Mouse (Mus musculus): ENCODE measurements around the gene Larp1b. TPM values are rescaled to one million over a fixed set of nuclear protein-coding genes. Genes with fewer than 3 reads are reported as not detected.

The Larp1b gene
- polyA plus RNA-seq, 1 experiment from 2014 or later = 5.0 TPM

DNA sequence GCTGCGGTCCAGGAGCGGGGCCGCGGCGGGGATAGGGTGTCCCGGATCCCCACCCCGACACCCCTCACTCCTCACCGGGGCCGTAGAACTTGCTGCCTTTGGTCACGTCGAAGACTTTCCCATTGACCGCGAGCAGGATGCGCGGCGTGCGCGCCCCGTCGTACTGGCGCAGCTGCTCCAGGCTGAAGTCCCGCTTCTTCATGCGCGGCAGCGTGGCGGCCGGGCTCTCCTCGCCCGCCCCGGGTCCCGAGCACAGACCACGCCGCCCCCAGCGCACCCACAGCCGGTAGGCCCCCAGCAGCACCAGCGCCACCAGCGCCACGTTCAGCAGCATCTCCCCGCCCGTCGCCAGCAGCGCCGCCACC, 132.9 kb downstream of the Larp1b start:
- under 1% methylated on average over 36 of the region's 43 CpGs for WGBS
- peak; percentile 68 for ATAC-seq (ENCODE audit: low FRiP score, low TSS enrichment)
- H3K9ac ChIP-seq (replicated peaks; ENCODE audit: low read length) = peak overlapping the region; percentile 72
- H3K36me3 ChIP-seq (ENCODE audit: control insufficient read depth, insufficient read depth, low read length) = no peaks in the 10 kb centered on the region
- no peaks in the 10 kb centered on the region for H3K9me3 ChIP-seq (ENCODE audit: control insufficient read depth, low read length)
- H3K4me2 ChIP-seq (ENCODE audit: low read length) = peak overlapping the region; percentile 87
- no peaks in the 10 kb centered on the region for H3K27me3 ChIP-seq (ENCODE audit: control insufficient read depth, insufficient read depth, low read length)
- H3K27ac ChIP-seq (replicated peaks; ENCODE audit: low read depth, low read length) = peak overlapping the region; percentile 89
- H3K4me1 ChIP-seq (ENCODE audit: control insufficient read depth, insufficient read depth, low read length) = peaks cover 23% of the 10 kb centered on the region
- DNase-seq = no peak
- peak overlapping the region; percentile 81 for H3K4me3 ChIP-seq (replicated peaks; ENCODE audit: low read depth, low read length)

GRCm38 (mm10) chr3:41082885-41083789, 133.5 kb downstream of the Larp1b start, which contains the start of gene Pgrmc2:
Gene Pgrmc2 (minus strand): TSS chr3:41083046.
- Histone ChIP-seq H3K9me3 (ENCODE audit: control insufficient read depth, low read length) (no peaks in the 10 kb centered on the region), H3K9ac (replicated peaks; ENCODE audit: low read length) (peak within 1 kb of the TSS; percentile 78), H3K27me3 (ENCODE audit: control insufficient read depth, insufficient read depth, low read length) (no peaks in the 10 kb centered on the region), H3K36me3 (ENCODE audit: control insufficient read depth, insufficient read depth, low read length) (no peaks in the 10 kb centered on the region), H3K4me2 (ENCODE audit: low read length) (peak within 1 kb of the TSS; percentile 87), H3K4me1 (ENCODE audit: control insufficient read depth, insufficient read depth, low read length) (peaks cover 23% of the 10 kb centered on the region), H3K27ac (replicated peaks; ENCODE audit: low read depth, low read length) (peak within 1 kb of the TSS; percentile 95), H3K4me3 (replicated peaks; ENCODE audit: low read depth, low read length) (peak within 1 kb of the TSS; percentile 81)
- DNase-seq = peak; percentile 99
- under 1% methylated on average over 93 of the region's 95 CpGs for WGBS
- peak; percentile 99 for ATAC-seq (ENCODE audit: low FRiP score, low TSS enrichment)

DNA sequence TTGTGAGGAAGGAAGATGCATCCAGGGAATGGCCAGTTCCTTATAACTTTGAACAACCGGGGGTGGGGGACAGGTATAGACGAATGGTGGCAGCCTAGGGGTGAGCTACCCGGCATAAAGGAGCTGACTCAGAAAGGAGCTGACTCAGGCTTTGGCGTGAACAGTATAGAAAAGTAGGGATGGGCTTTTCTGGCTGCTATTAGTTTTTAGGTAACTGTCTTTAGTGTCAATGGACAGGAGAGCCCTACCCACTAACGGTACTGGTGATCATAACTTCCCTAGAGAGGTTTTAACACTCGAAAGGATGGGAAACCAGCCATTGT, 134.1 kb downstream of the Larp1b start:
- Histone ChIP-seq H3K27ac (replicated peaks; ENCODE audit: low read depth, low read length) (peak overlapping the region; percentile 95), H3K9ac (replicated peaks; ENCODE audit: low read length) (peak overlapping the region; percentile 78), H3K4me2 (ENCODE audit: low read length) (peak overlapping the region; percentile 73), H3K36me3 (ENCODE audit: control insufficient read depth, insufficient read depth, low read length) (no peaks in the 10 kb centered on the region), H3K9me3 (ENCODE audit: control insufficient read depth, low read length) (no peaks in the 10 kb centered on the region), H3K4me1 (ENCODE audit: control insufficient read depth, insufficient read depth, low read length) (peaks cover 23% of the 10 kb centered on the region), H3K4me3 (replicated peaks; ENCODE audit: low read depth, low read length) (peak overlapping the region; percentile 81), H3K27me3 (ENCODE audit: control insufficient read depth, insufficient read depth, low read length) (no peaks in the 10 kb centered on the region)
- WGBS = 4% methylated on average over 6 of the region's 6 CpGs
- DNase-seq (peak; percentile 70), ATAC-seq (ENCODE audit: low FRiP score, low TSS enrichment) (peak; percentile 18)

GRCm38 (mm10) chr3:41084421-41084820, 134.8 kb downstream of the Larp1b start:
- no peaks in the 10 kb centered on the region for H3K36me3 ChIP-seq (ENCODE audit: control insufficient read depth, insufficient read depth, low read length)
- DNase-seq = no peak
- 0 out of 2 replicates have a peak overlapping the region, but pooled peaks have one; percentile 81 for H3K4me3 ChIP-seq (replicated peaks; ENCODE audit: low read depth, low read length)
- 89% methylated on average over 5 of the region's 5 CpGs for WGBS
- H3K27ac ChIP-seq (replicated peaks; ENCODE audit: low read depth, low read length) = no peak overlapping the region
- no peak overlapping the region; the same call in 1 of the 2 replicates for H3K9ac ChIP-seq (replicated peaks; ENCODE audit: low read length)
- H3K4me1 ChIP-seq (ENCODE audit: control insufficient read depth, insufficient read depth, low read length) = peaks cover 23% of the 10 kb centered on the region
- no peaks in the 10 kb centered on the region for H3K9me3 ChIP-seq (ENCODE audit: control insufficient read depth, low read length)
- H3K27me3 ChIP-seq (ENCODE audit: control insufficient read depth, insufficient read depth, low read length) = no peaks in the 10 kb centered on the region
- H3K4me2 ChIP-seq (ENCODE audit: low read length) = peak overlapping the region; percentile 73
- no peak for ATAC-seq (ENCODE audit: low FRiP score, low TSS enrichment)

- H3K36me3 ChIP-seq (ENCODE audit: control insufficient read depth, insufficient read depth, low read length) = no peaks in the 10 kb centered on the region
- DNase-seq = no peak
These were observed 137.4 kb downstream of the Larp1b start for GRCm38 (mm10) chr3:41087071-41087470.

More at GRCm38 (mm10) chr3:41087071-41087470, 137.4 kb downstream of the Larp1b start:
- no peaks in the 10 kb centered on the region for H3K9me3 ChIP-seq (ENCODE audit: control insufficient read depth, low read length)
- 0 out of 2 replicates have a peak, but pooled peaks cover 5% of the 10 kb centered on the region for H3K4me1 ChIP-seq (ENCODE audit: control insufficient read depth, insufficient read depth, low read length)
- no peak overlapping the region for H3K4me3 ChIP-seq (replicated peaks; ENCODE audit: low read depth, low read length)
- H3K27me3 ChIP-seq (ENCODE audit: control insufficient read depth, insufficient read depth, low read length) = no peaks in the 10 kb centered on the region
- no peak overlapping the region for H3K9ac ChIP-seq (replicated peaks; ENCODE audit: low read length)
- H3K4me2 ChIP-seq (ENCODE audit: low read length) = no peak overlapping the region
- H3K27ac ChIP-seq (replicated peaks; ENCODE audit: low read depth, low read length) = no peak overlapping the region
- no peak for ATAC-seq (ENCODE audit: low FRiP score, low TSS enrichment)

Other genes with a start within 250 kb of the Larp1b start
- 0.22 TPM in 1 of 2 replicates, not detected in the other for gene Slc25a31, start 241.0 kb upstream of the Larp1b start, polyA plus RNA-seq (2014; fragmentation: Nextera tagmentation; extraction: Ambion mirVana)
- gene Hspa4l, start 205.3 kb upstream of the Larp1b start, polyA plus RNA-seq (2014; fragmentation: Nextera tagmentation; extraction: Ambion mirVana) = 40.1 and 53.1 TPM in 2 replicates
- 10.5 and 16.3 TPM in 2 replicates for gene Plk4, start 149.8 kb upstream of the Larp1b start, polyA plus RNA-seq (2014; fragmentation: Nextera tagmentation; extraction: Ambion mirVana)
- gene Mfsd8, start 102.9 kb upstream of the Larp1b start, polyA plus RNA-seq (2014; fragmentation: Nextera tagmentation; extraction: Ambion mirVana) = 10.4 and 12.8 TPM in 2 replicates
- 15.8 and 15.9 TPM in 2 replicates for gene Abhd18, start 102.9 kb upstream of the Larp1b start, polyA plus RNA-seq (2014; fragmentation: Nextera tagmentation; extraction: Ambion mirVana)
- 0.32 and 0.34 TPM in 2 replicates for gene 1700034I23Rik, start 47.3 kb upstream of the Larp1b start, polyA plus RNA-seq (2014; fragmentation: Nextera tagmentation; extraction: Ambion mirVana)
- 20.0 and 23.0 TPM in 2 replicates for gene Pgrmc2, start 133.2 kb downstream of the Larp1b start, polyA plus RNA-seq (2014; fragmentation: Nextera tagmentation; extraction: Ambion mirVana)